In genomic region chr12:86074681-86075080, GRCm38 (mm10) we compare ENCODE assay signal across 19 mouse cellular contexts. TPM values are rescaled to one million over a fixed set of nuclear protein-coding genes. Genes with fewer than 3 reads are reported as not detected.
A peak's percentile ranks its signal among the peaks of the same experiment; 100 is the strongest.
DNase-seq lines count a peak whose midpoint lies in the region; ATAC-seq and TF ChIP-seq lines count a peak whose summit lies in the region.
"Had no signal": no experiment of that assay in that cellular context is flagged by ENCODE, and none has a peak within 500 bp of the region (broad histone marks: within the 10 kb centered on the region; RNA-seq: fewer than 3 reads in every experiment).

No protein-coding gene starts in this region.

- H3K4me2 ChIP-seq in forebrain, postnatal 0 days (ENCODE audit: low read depth), result no peak overlapping the region
- H3K4me2 ChIP-seq in forebrain, embryonic 11.5 days (ENCODE audit: low read depth, low read length, severe bottlenecking), result no peak overlapping the region
- H3K4me2 ChIP-seq: hindbrain, embryonic 15.5 days; midbrain, embryonic 11.5 days had no signal

- WGBS in forebrain, postnatal 0 days, result 78% methylated on average over 12 of the region's 12 CpGs
- WGBS in forebrain, embryonic 11.5 days, result 91% methylated on average over 12 of the region's 12 CpGs

- peak; percentile 12; the same call in 1 of the 2 replicates for ATAC-seq in forebrain, postnatal 0 days
- ATAC-seq in forebrain, embryonic 11.5 days (replicated peaks; ENCODE audit: low FRiP score), result no peak
- ATAC-seq in granulocyte monocyte progenitor cell, adult 5-6 weeks (replicated peaks; ENCODE audit: poor library complexity, severe bottlenecking), result no peak

- H3K27ac ChIP-seq in forebrain, postnatal 0 days (ENCODE audit: low read depth, low read length), result no peak overlapping the region
- no peak overlapping the region for H3K27ac ChIP-seq in forebrain, embryonic 11.5 days (ENCODE audit: low read depth, low read length)
- H3K27ac ChIP-seq: hindbrain, embryonic 15.5 days; liver, embryonic 14.5 days; stomach, embryonic 15.5 days had no signal

- H3K4me1 ChIP-seq in forebrain, postnatal 0 days (ENCODE audit: insufficient read depth), result 0 out of 2 replicates have a peak, but pooled peaks cover 5% of the 10 kb centered on the region
- H3K4me1 ChIP-seq in forebrain, embryonic 11.5 days (replicated peaks; ENCODE audit: control insufficient read depth, insufficient read depth, low read length), result peaks cover 15% of the 10 kb centered on the region; the same call in 1 of the 2 replicates

- no peaks in the 10 kb centered on the region for H3K36me3 ChIP-seq in forebrain, postnatal 0 days (ENCODE audit: insufficient read depth)
- no peaks in the 10 kb centered on the region for H3K36me3 ChIP-seq in forebrain, embryonic 11.5 days (ENCODE audit: control insufficient read depth, insufficient read depth, low read length)
- H3K36me3 ChIP-seq: hindbrain, embryonic 15.5 days; stomach, embryonic 15.5 days had no signal

- intact Hi-C loops in left cerebral cortex, postnatal 10 days (cut with DNase I), result loop anchor here (5.0 to 10.0 kb wide), 3 partner anchors 52 to 330 kb away; partner anchors contain the start of gene Flvcr2
- intact Hi-C loops in left cerebral cortex, postnatal 25 days (cut with DNase I), result loop anchor here (5.0 to 10.0 kb wide), 3 partner anchors 52 to 330 kb away; partner anchors contain the start of gene Flvcr2

- H3K9me3 ChIP-seq in forebrain, postnatal 0 days (ENCODE audit: low read length), result no peaks in the 10 kb centered on the region
- no peaks in the 10 kb centered on the region for H3K9me3 ChIP-seq in forebrain, embryonic 11.5 days (ENCODE audit: control insufficient read depth, low read length)
- H3K9me3 ChIP-seq: hindbrain, embryonic 15.5 days; stomach, embryonic 15.5 days had no signal

- no peaks in the 10 kb centered on the region for H3K27me3 ChIP-seq in forebrain, postnatal 0 days (ENCODE audit: insufficient read depth, low read length)
- peaks cover 7% of the 10 kb centered on the region for H3K27me3 ChIP-seq in forebrain, embryonic 11.5 days (ENCODE audit: control insufficient read depth, insufficient read depth, low read length)

- H3K9ac ChIP-seq in forebrain, postnatal 0 days, result no peak overlapping the region
- H3K9ac ChIP-seq in forebrain, embryonic 11.5 days (ENCODE audit: low read length), result no peak overlapping the region
- H3K9ac ChIP-seq: hindbrain, embryonic 15.5 days; liver, embryonic 14.5 days; stomach, embryonic 15.5 days had no signal

- TF ChIP-seq CTCF in forebrain, postnatal 0 days (IDR thresholded peaks at IDR 0.05; ENCODE audit: low read depth), result no peak

- H3K4me3 ChIP-seq in forebrain, postnatal 0 days (ENCODE audit: low read depth, low read length), result no peak overlapping the region
- no peak overlapping the region for H3K4me3 ChIP-seq in forebrain, embryonic 11.5 days (ENCODE audit: low read depth, low read length)
- H3K4me3 ChIP-seq: hindbrain, embryonic 15.5 days; stomach, embryonic 15.5 days had no signal

- peak; percentile 49 for DNase-seq in forebrain, postnatal 0 days
- DNase-seq in forebrain, embryonic 11.5 days (ENCODE audit: low spot score), result no peak
- DNase-seq in left cerebral cortex, postnatal 10 days (ENCODE audit: extremely low spot score in 1 of 2, low spot score in 2 of 2), result peak; percentile 25 to 37
- no peak for DNase-seq in left cerebral cortex, adult 8-10 months (ENCODE audit: low spot score in 2 of 2)
- DNase-seq in R1 (ENCODE audit: low read depth, low spot score), result peak; percentile 24
- peak; percentile 52 to 73 for DNase-seq in left cerebral cortex, postnatal 25 days (ENCODE audit: low spot score in 2 of 2)
- no peak for DNase-seq in ovary, postnatal 36 days (ENCODE audit: low spot score)
- DNase-seq: heart, adult 11 months; heart, postnatal 14 days; kidney, adult 18-20 months; kidney, postnatal 4 days; layer of hippocampus, postnatal 36 days; lung, postnatal 14 days; spleen, adult 18-20 months had no signal

RNA-seq across cellular contexts. Expression of gene Tgfb3, which starts 4.2 kb away (rescaled TPM):
- total RNA-seq in forebrain, postnatal 0 days (2014; rRNA removed), result 6.5 and 7.3 TPM in 2 replicates
- 5.3 and 6.8 TPM in 2 replicates for polyA plus RNA-seq in forebrain, postnatal 0 days (2015; fragmentation: Nextera tagmentation; extraction: Ambion mirVana)
- 5.1 and 5.7 TPM in 2 replicates for polyA plus RNA-seq in forebrain, embryonic 11.5 days (2014; fragmentation: Nextera tagmentation; extraction: Ambion mirVana)
- 1 to 10 TPM; 9.2 to 9.3 TPM for total RNA-seq in left cerebral cortex, postnatal 10 days (2021)
- 10 to 100 TPM; 13.9 to 14.8 (median 14.2) TPM for total RNA-seq in left cerebral cortex, adult 8-10 months (2022)
- total RNA-seq in left cerebral cortex, postnatal 25 days (2021), result 10 to 100 TPM; 13.9 to 15.2 TPM
- not detected in 2 replicates for total RNA-seq in granulocyte monocyte progenitor cell, adult 5-6 weeks (2014; fragmentation: Nextera tagmentation)
- 0.36 TPM in 1 of 2 replicates, not detected in the other for total RNA-seq in granulocyte monocyte progenitor cell, adult 5-6 weeks (2017)

RNA-seq across cellular contexts. Expression of gene Ift43, which starts 7.7 kb away (rescaled TPM):
- 12.9 and 19.5 TPM in 2 replicates for total RNA-seq in forebrain, postnatal 0 days (2014; rRNA removed)
- 33.9 and 35.3 TPM in 2 replicates for polyA plus RNA-seq in forebrain, postnatal 0 days (2015; fragmentation: Nextera tagmentation; extraction: Ambion mirVana)
- 80.9 and 89.3 TPM in 2 replicates for polyA plus RNA-seq in forebrain, embryonic 11.5 days (2014; fragmentation: Nextera tagmentation; extraction: Ambion mirVana)
- total RNA-seq in left cerebral cortex, postnatal 10 days (2021), result 10 to 100 TPM; 11.4 to 15.4 TPM
- total RNA-seq in left cerebral cortex, adult 8-10 months (2022), result 10 to 100 TPM; 13.8 to 16.1 (median 15.1) TPM
- 10 to 100 TPM; 11.7 to 13.1 TPM for total RNA-seq in left cerebral cortex, postnatal 25 days (2021)
- total RNA-seq in granulocyte monocyte progenitor cell, adult 5-6 weeks (2014; fragmentation: Nextera tagmentation), result not detected in 2 replicates
- 1.0 TPM in 1 of 2 replicates, not detected in the other for total RNA-seq in granulocyte monocyte progenitor cell, adult 5-6 weeks (2017)

Comparison
In these comparisons a context has a peak if more than half of its experiments do, and no peak if none do; other contexts are left out.
1. DNase-seq: peak in forebrain, postnatal 0 days (single experiment), left cerebral cortex, postnatal 10 days (2 of 2), R1 (single experiment) and left cerebral cortex, postnatal 25 days (2 of 2); none in forebrain, embryonic 11.5 days (single experiment), left cerebral cortex, adult 8-10 months (0 of 2) and ovary, postnatal 36 days (single experiment).